Mouse (Mus musculus): Measurements from ENCODE around the gene Kif26b.

DNA sequence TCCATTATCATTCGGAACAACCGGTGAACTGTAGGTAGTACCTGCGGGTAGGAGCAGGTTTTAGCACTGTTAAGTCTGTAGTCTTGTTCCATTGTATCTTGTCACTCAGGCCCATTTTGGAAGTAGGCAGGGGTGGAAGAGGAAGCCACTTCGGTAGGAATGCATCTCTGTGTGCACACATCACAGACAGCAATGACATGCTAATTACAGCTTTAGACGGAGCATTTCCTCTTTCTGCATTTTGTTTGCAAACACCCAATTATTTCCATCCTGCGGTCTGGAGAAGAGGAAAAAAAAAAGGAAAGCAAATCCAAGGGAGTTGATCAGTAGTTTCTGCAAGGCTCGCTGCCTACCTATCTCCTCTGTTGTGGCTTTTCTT lies 219.3 kb downstream of the Kif26b start:
- TF ChIP-seq TAL1 (conservative IDR thresholded peaks at IDR 0.05; ENCODE audit: low read depth, low read length) (no peak), CTCF (IDR thresholded peaks at IDR 0.05; ENCODE audit: low read depth, low read length) (no peak), GATA2 (IDR thresholded peaks at IDR 0.05; ENCODE audit: borderline replicate concordance, low read depth, low read length) (no peak), POLR2AphosphoS5 (IDR thresholded peaks at IDR 0.05; ENCODE audit: insufficient replicate concordance, low read depth, low read length) (no peak), GATA1 (IDR thresholded peaks at IDR 0.05; ENCODE audit: borderline replicate concordance, low read length) (no peak)

Data from G1E (cell line).